Mouse (Mus musculus): ENCODE measurements around the gene Zfand2b. TPM values are rescaled to one million over a fixed set of nuclear protein-coding genes. Genes with fewer than 3 reads are reported as not detected.

The Zfand2b gene
- polyA plus RNA-seq, 1 experiment from 2014 or later, result 48.6 TPM

DNA sequence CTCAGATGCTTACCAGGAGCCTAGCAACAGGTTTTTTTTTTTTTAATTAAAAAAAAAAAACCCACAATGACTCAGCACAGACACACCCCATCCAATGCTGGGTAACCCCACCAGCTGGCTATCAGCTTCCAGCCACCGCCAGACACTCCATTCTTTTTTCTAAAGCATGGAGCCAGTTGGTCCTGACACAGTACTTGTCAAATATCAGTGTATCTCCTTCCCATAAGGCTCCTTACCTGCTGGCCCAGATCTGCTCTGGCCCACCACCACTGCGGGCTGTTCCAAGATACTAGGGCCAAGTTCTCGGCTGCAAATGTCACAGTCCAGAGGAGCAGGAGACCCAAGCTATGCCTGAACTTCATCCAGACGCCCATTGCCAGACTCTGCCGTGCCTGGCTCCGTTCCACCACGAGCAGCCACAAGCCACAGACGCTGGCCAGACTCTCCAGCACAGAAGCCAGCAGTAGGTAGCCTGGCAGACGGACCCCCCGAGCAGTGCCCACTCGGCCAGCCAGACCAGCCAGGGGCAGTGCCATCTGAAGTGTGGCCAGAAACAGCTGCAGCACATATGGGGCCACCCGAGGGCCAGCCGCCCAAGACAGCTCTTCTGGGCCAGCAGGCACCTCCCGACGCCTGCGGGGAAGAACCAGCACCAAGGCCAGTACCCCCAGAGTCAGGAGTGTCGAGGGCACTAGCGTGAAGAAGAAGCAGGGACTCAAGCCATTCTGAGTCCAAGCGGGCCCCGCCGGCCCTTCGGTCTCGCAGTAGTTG lies 11.1 kb downstream of the Zfand2b start:
- Histone ChIP-seq H3K9me3 (no peaks in the 10 kb centered on the region), H3K4me2 (peak overlapping the region; percentile 89), H3K9ac (peak overlapping the region; percentile 39), H3K27ac (peak overlapping the region; percentile 33), H3K27me3 (no peaks in the 10 kb centered on the region), H3K36me3 (peaks cover 51% of the 10 kb centered on the region), H3K4me1 (peaks cover 19% of the 10 kb centered on the region), H3K4me3 (peak overlapping the region; percentile 53)
- 7% methylated on average over 23 of the region's 23 CpGs for WGBS
- ATAC-seq (ENCODE audit: insufficient number of reproducible peaks, low FRiP score, low TSS enrichment, low read depth), result peak; percentile 18; the same call in 1 of the 2 replicates

DNA sequence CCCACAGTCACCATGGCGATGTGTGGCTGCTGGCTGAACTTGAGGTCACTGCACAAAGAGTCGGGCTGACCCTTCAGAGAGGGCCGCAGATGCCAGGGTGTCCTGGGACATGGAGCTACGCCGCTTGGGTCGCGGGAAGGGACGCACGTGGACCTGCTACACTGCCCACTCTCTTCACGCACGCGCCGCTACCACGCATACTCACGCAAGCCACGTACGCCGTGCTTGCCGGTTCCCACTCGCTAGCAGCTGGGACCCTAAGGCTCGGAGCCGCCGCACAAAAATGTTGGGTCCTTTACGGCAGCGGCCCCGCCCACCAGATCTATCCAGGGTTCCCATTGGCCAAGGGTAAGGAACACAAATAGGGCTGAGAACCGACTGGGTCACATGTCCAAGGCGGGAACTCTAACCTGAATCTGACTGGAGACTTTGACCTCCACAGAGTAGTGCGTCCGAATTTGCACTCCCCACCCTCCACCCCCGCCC lies 11.7 kb downstream of the Zfand2b start, which contains the start of gene Abcb6:
Abcb6 (minus strand) TSS at position 288 of the 486 bp plus-strand sequence.
- ATAC-seq (ENCODE audit: insufficient number of reproducible peaks, low FRiP score, low TSS enrichment, low read depth), result peak; percentile 83
- Histone ChIP-seq H3K9me3 (no peaks in the 10 kb centered on the region), H3K4me2 (peak within 1 kb of the TSS; percentile 89), H3K9ac (peak within 1 kb of the TSS; percentile 39), H3K27me3 (no peaks in the 10 kb centered on the region), H3K36me3 (peaks cover 53% of the 10 kb centered on the region), H3K27ac (peak within 1 kb of the TSS; percentile 33), H3K4me3 (peak within 1 kb of the TSS; percentile 53), H3K4me1 (peaks cover 19% of the 10 kb centered on the region)
- 0% methylated on average over 31 of the region's 31 CpGs for WGBS

DNA sequence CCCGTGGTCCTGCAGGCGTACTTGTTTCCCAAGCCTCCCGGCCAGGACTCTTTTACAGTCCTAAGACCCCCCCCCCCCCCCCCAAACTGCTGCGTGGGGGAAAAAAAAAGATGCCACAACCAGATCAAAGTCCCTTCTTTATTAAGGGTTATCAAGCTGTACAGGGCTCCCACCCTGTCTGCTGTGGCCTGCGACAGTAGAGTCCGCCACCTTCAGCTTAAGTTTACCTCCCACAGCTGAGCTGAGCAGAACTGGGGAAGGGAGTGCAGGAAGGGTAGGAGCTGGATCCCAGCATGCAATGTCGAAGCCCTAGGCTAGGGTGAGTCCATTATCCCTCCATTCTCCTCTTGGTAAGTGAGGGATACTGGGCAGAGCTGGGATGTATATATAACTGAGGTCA lies 12.3 kb downstream of the Zfand2b start:
- Histone ChIP-seq H3K9ac (no peak overlapping the region), H3K9me3 (no peaks in the 10 kb centered on the region), H3K4me1 (peaks cover 19% of the 10 kb centered on the region), H3K4me3 (peak overlapping the region; percentile 53), H3K36me3 (peaks cover 53% of the 10 kb centered on the region), H3K27me3 (no peaks in the 10 kb centered on the region), H3K4me2 (peak overlapping the region; percentile 89), H3K27ac (no peak overlapping the region)
- ATAC-seq (ENCODE audit: insufficient number of reproducible peaks, low FRiP score, low TSS enrichment, low read depth), result no peak
- 40% methylated on average over 7 of the region's 7 CpGs for WGBS

DNA sequence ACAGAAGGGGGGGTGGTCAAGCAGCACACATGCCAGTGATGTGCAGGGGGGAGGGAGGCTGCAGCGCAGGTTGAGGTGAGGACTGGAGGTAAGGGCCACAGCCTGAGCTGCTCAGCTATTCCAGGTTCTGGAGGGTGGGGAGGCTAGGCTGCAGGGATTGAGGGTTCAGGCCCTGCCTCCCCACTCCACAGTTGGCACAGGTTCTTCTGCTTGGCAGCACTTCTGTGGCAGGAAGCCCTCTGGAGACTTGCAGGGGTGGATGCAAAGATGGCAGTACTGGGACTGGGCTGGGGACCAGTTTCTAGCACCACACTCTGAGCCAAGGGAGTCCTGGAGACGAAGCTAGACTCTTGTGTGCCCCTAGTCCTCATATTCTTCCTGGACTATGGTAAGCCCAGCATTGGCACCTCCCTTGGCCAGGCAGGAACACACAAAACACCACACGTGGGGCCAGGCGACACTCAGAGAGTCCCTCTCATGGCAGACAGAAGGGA lies 13.0 kb downstream of the Zfand2b start:
- WGBS, result 92% methylated on average over 4 of the region's 4 CpGs
- no peaks in the 10 kb centered on the region for H3K9me3 ChIP-seq
- no peak overlapping the region for H3K4me2 ChIP-seq
- H3K4me3 ChIP-seq, result no peak overlapping the region
- H3K36me3 ChIP-seq, result peaks cover 53% of the 10 kb centered on the region
- H3K27me3 ChIP-seq, result no peaks in the 10 kb centered on the region
- H3K27ac ChIP-seq, result no peak overlapping the region
- no peak for ATAC-seq (ENCODE audit: insufficient number of reproducible peaks, low FRiP score, low TSS enrichment, low read depth)
- H3K9ac ChIP-seq, result no peak overlapping the region
- peaks cover 19% of the 10 kb centered on the region for H3K4me1 ChIP-seq

GRCm38 (mm10) chr1:75182160-75182559 lies 13.7 kb downstream of the Zfand2b start:
- ATAC-seq (ENCODE audit: insufficient number of reproducible peaks, low FRiP score, low TSS enrichment, low read depth), result no peak
- no peaks in the 10 kb centered on the region for H3K27me3 ChIP-seq
- no peak overlapping the region for H3K4me3 ChIP-seq
- peaks cover 59% of the 10 kb centered on the region for H3K36me3 ChIP-seq
- no peak overlapping the region for H3K9ac ChIP-seq
- no peaks in the 10 kb centered on the region for H3K9me3 ChIP-seq
- no peak overlapping the region for H3K27ac ChIP-seq
- 71% methylated on average over 4 of the region's 4 CpGs for WGBS
- peaks cover 19% of the 10 kb centered on the region for H3K4me1 ChIP-seq
- no peak overlapping the region for H3K4me2 ChIP-seq

DNA sequence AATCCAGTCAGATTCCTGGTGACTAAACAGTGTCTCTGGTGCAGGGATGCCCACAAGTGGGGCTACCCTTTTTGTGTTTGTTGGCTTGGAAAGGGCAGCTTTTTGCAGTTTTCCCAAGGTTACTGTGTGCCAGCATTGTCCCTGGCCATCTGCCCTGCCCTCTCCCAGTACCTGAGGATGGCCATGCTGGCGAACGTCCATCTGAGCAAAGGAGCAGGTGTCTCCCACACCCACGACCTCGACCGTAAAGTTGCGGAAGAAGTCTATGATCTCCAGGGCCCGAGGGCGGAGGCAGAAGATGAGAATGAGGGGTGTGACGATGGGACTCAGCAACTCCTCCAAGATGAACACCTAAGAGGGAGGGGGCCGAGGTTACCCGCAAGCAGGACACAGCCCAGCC lies 17.0 kb downstream of the Zfand2b start:
- WGBS, result 88% methylated on average over 11 of the region's 11 CpGs
- no peak overlapping the region for H3K9ac ChIP-seq
- peaks cover 8% of the 10 kb centered on the region for H3K4me1 ChIP-seq
- H3K4me2 ChIP-seq, result no peak overlapping the region
- peaks cover 67% of the 10 kb centered on the region for H3K36me3 ChIP-seq
- no peaks in the 10 kb centered on the region for H3K27me3 ChIP-seq
- H3K4me3 ChIP-seq, result no peak overlapping the region
- no peak overlapping the region for H3K27ac ChIP-seq
- ATAC-seq (ENCODE audit: insufficient number of reproducible peaks, low FRiP score, low TSS enrichment, low read depth), result no peak
- no peaks in the 10 kb centered on the region for H3K9me3 ChIP-seq

DNA sequence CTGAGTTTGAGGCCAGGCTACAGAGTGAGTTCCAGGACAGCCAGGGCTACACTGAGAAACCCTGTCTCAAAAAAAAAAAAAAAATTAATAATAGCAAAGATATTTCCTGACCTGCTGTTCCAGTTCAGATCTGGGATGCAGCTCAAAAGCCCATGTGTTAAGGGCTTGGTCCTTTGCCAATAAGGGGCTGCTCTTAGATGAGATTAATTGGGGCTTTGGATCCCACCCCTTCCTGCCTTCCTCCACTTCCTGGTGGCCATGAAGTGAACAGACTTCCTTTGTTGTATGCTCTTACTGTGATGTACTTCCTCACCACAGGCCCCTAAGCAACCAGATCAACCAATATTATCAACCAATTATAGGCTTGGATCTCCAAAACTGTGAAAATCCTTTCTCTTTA lies 18.7 kb downstream of the Zfand2b start:
- H3K9ac ChIP-seq, result no peak overlapping the region
- H3K4me2 ChIP-seq, result no peak overlapping the region
- H3K27ac ChIP-seq, result no peak overlapping the region
- H3K27me3 ChIP-seq, result no peaks in the 10 kb centered on the region
- H3K4me3 ChIP-seq, result no peak overlapping the region
- no peaks in the 10 kb centered on the region for H3K9me3 ChIP-seq
- ATAC-seq (ENCODE audit: insufficient number of reproducible peaks, low FRiP score, low TSS enrichment, low read depth), result no peak
- H3K36me3 ChIP-seq, result peaks cover 60% of the 10 kb centered on the region
- H3K4me1 ChIP-seq, result peaks cover 14% of the 10 kb centered on the region

- peaks cover 52% of the 10 kb centered on the region for H3K36me3 ChIP-seq
- no peak overlapping the region for H3K27ac ChIP-seq
- WGBS, result 84% methylated on average over 2 of the region's 2 CpGs
- no peak overlapping the region for H3K4me2 ChIP-seq
- no peaks in the 10 kb centered on the region for H3K27me3 ChIP-seq
- H3K4me3 ChIP-seq, result no peak overlapping the region
- no peak overlapping the region for H3K9ac ChIP-seq
- peaks cover 16% of the 10 kb centered on the region for H3K4me1 ChIP-seq
- H3K9me3 ChIP-seq, result no peaks in the 10 kb centered on the region
- no peak for ATAC-seq (ENCODE audit: insufficient number of reproducible peaks, low FRiP score, low TSS enrichment, low read depth)
Observed at GRCm38 (mm10) chr1:75187914-75188483, 19.6 kb downstream of the Zfand2b start.

DNA sequence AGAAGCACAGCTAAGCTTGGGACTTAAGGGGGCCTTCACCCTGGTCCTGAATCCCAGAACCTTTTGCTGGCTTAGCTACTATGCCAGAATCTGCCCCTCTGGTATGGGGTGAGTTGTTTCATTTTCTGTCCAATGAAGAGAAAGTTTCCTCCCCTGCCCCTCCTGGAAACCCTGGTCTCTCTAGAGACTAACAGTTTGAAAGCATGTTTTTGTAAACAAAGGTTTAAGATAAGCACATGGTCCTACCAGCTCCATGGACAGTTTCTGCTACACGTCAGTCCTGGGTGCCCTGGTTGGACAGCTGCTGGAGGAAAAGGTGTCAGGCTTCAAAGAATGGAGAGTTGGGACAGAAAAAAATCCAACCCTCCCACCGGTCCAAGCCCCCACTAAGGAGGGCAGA lies 22.1 kb downstream of the Zfand2b start:
- Histone ChIP-seq H3K27me3 (no peaks in the 10 kb centered on the region), H3K4me1 (peaks cover 22% of the 10 kb centered on the region), H3K27ac (no peak overlapping the region), H3K4me3 (no peak overlapping the region), H3K9me3 (no peaks in the 10 kb centered on the region), H3K4me2 (peak overlapping the region; percentile 86; the same call in 1 of the 2 replicates), H3K36me3 (peaks cover 38% of the 10 kb centered on the region), H3K9ac (no peak overlapping the region)
- 57% methylated on average over 2 of the region's 2 CpGs for WGBS
- no peak for ATAC-seq (ENCODE audit: insufficient number of reproducible peaks, low FRiP score, low TSS enrichment, low read depth)

DNA sequence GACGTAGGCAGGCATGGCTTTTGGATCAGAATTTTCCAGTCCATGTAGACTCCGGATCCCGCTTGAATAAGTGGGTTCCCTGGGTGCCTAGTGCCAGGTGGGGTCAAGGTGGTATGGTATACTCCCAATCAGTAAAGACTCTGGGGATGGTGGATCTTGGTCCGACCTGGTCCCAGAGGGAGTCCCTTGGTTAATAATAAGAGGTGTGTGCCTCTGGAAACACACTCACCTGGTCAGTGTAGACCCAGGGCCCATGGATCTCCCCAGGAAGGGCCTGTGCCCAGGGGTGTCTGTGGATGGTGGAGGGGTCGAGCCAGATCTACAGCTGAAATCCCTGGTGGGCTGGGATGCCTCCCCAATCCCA lies 22.8 kb downstream of the Zfand2b start:
- Histone ChIP-seq H3K9ac (peak overlapping the region; percentile 85), H3K27ac (peak overlapping the region; percentile 94), H3K4me3 (peak overlapping the region; percentile 79), H3K4me2 (peak overlapping the region; percentile 86), H3K4me1 (peaks cover 22% of the 10 kb centered on the region), H3K9me3 (no peaks in the 10 kb centered on the region), H3K27me3 (no peaks in the 10 kb centered on the region), H3K36me3 (peaks cover 38% of the 10 kb centered on the region)
- no peak for ATAC-seq (ENCODE audit: insufficient number of reproducible peaks, low FRiP score, low TSS enrichment, low read depth)
- WGBS, result 38% methylated on average over 5 of the region's 5 CpGs

- H3K9me3 ChIP-seq, result no peaks in the 10 kb centered on the region
- WGBS, result under 1% methylated on average over 55 of the region's 56 CpGs
Observed at GRCm38 (mm10) chr1:75191622-75192402, 23.4 kb downstream of the Zfand2b start, which contains the start of the genes Ankzf1 and Atg9a. Gene Ankzf1, plus strand, starts transcription at chr1:75192151. Gene Atg9a, minus strand, starts transcription at chr1:75192196.

More at GRCm38 (mm10) chr1:75191622-75192402, 23.4 kb downstream of the Zfand2b start, which contains the start of the genes Ankzf1 and Atg9a:
- ATAC-seq (ENCODE audit: insufficient number of reproducible peaks, low FRiP score, low TSS enrichment, low read depth), result peak; percentile 98
- peaks cover 38% of the 10 kb centered on the region for H3K36me3 ChIP-seq
- peaks cover 22% of the 10 kb centered on the region for H3K4me1 ChIP-seq
- H3K4me3 ChIP-seq, result peak within 1 kb of the TSS; percentile 79
- H3K27ac ChIP-seq, result peak within 1 kb of the TSS; percentile 94
- peak within 1 kb of the TSS; percentile 85 for H3K9ac ChIP-seq
- no peaks in the 10 kb centered on the region for H3K27me3 ChIP-seq
- H3K4me2 ChIP-seq, result peak within 1 kb of the TSS; percentile 86

Measured in limb, embryonic 15.5 days (tissue).